Mouse (Mus musculus) small intestine, adult 2 months (tissue): ENCODE measurements around the gene Mrps25.

Source experiments
- CTCF ChIP-seq: fragments of 200-500 bp; IDR thresholded peaks from 2 replicates; pipeline ENCODE4 v1.5.1; 2012; ENCODE audit warnings: low read depth, mild to moderate bottlenecking, control low read depth, inconsistent platforms, low read length, moderate library complexity, mixed read lengths; ENCODE audit not compliant: insufficient replicate concordance, insufficient read length; ENCODE audit errors: extremely low read depth
- POLR2A ChIP-seq: fragments of 200-500 bp; IDR thresholded peaks from 2 replicates; pipeline ENCODE4 v1.6.1; 2012; ENCODE audit warnings: low read depth, mild to moderate bottlenecking, control low read depth, inconsistent platforms, low read length, moderate library complexity

DNA sequence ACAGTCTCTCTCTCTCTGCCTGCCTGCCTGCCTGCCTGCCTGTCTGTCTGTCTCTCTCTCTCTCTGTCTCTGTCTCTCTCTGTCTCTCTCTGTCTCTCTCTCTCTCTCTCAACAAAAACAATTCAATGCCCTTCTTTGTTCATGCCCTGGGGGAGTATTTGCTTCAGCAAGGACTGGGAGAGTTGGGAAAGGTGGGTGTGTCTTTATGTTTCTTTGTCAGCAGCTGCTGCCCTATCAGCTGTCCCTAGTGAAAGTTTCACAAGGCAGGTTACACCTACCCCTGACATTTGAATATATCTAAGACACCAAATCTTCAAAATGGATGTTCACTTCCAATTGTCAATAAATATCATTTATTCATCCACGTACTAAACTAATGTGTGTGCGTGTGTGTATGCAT is 45.8 kb upstream of the Mrps25 start:
- TF ChIP-seq CTCF (no peak), POLR2A (no peak)
